Mouse (Mus musculus): ENCODE results near the gene H2afy. TPM values are rescaled to one million over a fixed set of nuclear protein-coding genes. Genes with fewer than 3 reads are reported as not detected.

Gene H2afy
- polyA plus RNA-seq, 1 experiment: 4.7 TPM

- H3K4me3 ChIP-seq (replicated peaks): no peak overlapping the region
- TF ChIP-seq TAL1 (IDR thresholded peaks at IDR 0.05; ENCODE audit: low read length) (no peak), GATA1 (IDR thresholded peaks at IDR 0.05; ENCODE audit: low read length) (no peak)
- H3K4me1 ChIP-seq (ENCODE audit: control insufficient read depth): no peaks in the 10 kb centered on the region
- no peaks in the 10 kb centered on the region for H3K27me3 ChIP-seq (ENCODE audit: control insufficient read depth)
- no peaks in the 10 kb centered on the region for H3K9me3 ChIP-seq (ENCODE audit: control insufficient read depth, low read length)
- peaks cover 85% of the 10 kb centered on the region for H3K36me3 ChIP-seq (ENCODE audit: control insufficient read depth)
Observed at GRCm38 (mm10) chr13:56109703-56110102, 26.5 kb downstream of the H2afy start.

DNA sequence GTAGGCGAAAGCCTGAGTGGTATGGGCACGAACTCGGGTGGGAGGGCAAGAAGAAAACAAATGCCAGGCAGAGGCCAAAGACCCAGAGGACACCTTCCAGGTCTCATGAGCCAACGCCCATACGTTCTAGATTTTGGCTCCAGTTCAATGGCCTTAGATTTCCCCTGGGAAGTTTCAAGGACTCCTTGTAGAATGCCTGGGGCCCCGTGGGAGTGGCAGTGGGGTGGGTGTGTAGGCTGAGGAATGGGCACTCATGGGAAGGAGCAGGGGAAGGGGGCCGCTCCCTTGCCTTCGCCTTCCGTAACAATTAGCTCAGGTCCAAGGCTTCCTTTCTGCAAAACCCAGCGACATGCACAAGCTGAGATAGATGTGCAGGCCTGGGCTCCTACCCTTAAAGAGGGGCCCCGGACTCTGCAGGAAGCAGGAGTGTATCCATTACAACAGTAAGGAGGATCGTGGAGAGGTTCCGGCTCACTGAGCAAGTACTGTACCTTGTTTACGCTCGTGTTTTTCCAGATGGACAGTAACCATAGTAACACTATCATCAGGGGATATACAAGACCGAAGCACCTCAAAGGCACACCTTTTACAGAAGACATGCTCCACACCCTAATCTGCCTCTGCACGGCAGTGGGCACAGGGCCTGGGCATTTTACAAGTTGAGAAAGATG, 27.2 kb downstream of the H2afy start:
- H3K4me3 ChIP-seq (replicated peaks): no peak overlapping the region
- H3K36me3 ChIP-seq (ENCODE audit: control insufficient read depth): peaks cover 86% of the 10 kb centered on the region
- no peaks in the 10 kb centered on the region for H3K9me3 ChIP-seq (ENCODE audit: control insufficient read depth, low read length)
- H3K4me1 ChIP-seq (ENCODE audit: control insufficient read depth): no peaks in the 10 kb centered on the region
- TF ChIP-seq GATA1 (IDR thresholded peaks at IDR 0.05; ENCODE audit: low read length) (no peak), TAL1 (IDR thresholded peaks at IDR 0.05; ENCODE audit: low read length) (no peak)
- no peaks in the 10 kb centered on the region for H3K27me3 ChIP-seq (ENCODE audit: control insufficient read depth)

GRCm38 (mm10) chr13:56104971-56105391, 31.2 kb downstream of the H2afy start:
- H3K36me3 ChIP-seq (ENCODE audit: control insufficient read depth): peaks cover 83% of the 10 kb centered on the region
- H3K9me3 ChIP-seq (ENCODE audit: control insufficient read depth, low read length): no peaks in the 10 kb centered on the region
- TF ChIP-seq GATA1 (IDR thresholded peaks at IDR 0.05; ENCODE audit: low read length) (no peak), TAL1 (IDR thresholded peaks at IDR 0.05; ENCODE audit: low read length) (no peak)
- H3K4me1 ChIP-seq (ENCODE audit: control insufficient read depth): no peaks in the 10 kb centered on the region
- H3K27me3 ChIP-seq (ENCODE audit: control insufficient read depth): no peaks in the 10 kb centered on the region
- no peak overlapping the region for H3K4me3 ChIP-seq (replicated peaks)

GRCm38 (mm10) chr13:56103796-56104746, 32.1 kb downstream of the H2afy start:
- Histone ChIP-seq H3K27me3 (ENCODE audit: control insufficient read depth) (no peaks in the 10 kb centered on the region), H3K9me3 (ENCODE audit: control insufficient read depth, low read length) (no peaks in the 10 kb centered on the region), H3K4me3 (replicated peaks) (no peak overlapping the region), H3K4me1 (ENCODE audit: control insufficient read depth) (no peaks in the 10 kb centered on the region), H3K36me3 (ENCODE audit: control insufficient read depth) (peaks cover 78% of the 10 kb centered on the region)
- TF ChIP-seq GATA1 (IDR thresholded peaks at IDR 0.05; ENCODE audit: low read length): no peak
- TF ChIP-seq TAL1 (IDR thresholded peaks at IDR 0.05; ENCODE audit: low read length): no peak

- Histone ChIP-seq H3K9me3 (ENCODE audit: control insufficient read depth, low read length) (no peaks in the 10 kb centered on the region), H3K27me3 (ENCODE audit: control insufficient read depth) (no peaks in the 10 kb centered on the region), H3K4me1 (ENCODE audit: control insufficient read depth) (no peaks in the 10 kb centered on the region), H3K4me3 (replicated peaks) (no peak overlapping the region), H3K36me3 (ENCODE audit: control insufficient read depth) (peaks cover 71% of the 10 kb centered on the region)
- TF ChIP-seq TAL1 (IDR thresholded peaks at IDR 0.05; ENCODE audit: low read length) (no peak), GATA1 (IDR thresholded peaks at IDR 0.05; ENCODE audit: low read length) (no peak)
Observed at GRCm38 (mm10) chr13:56102160-56102559, 34.0 kb downstream of the H2afy start.

DNA sequence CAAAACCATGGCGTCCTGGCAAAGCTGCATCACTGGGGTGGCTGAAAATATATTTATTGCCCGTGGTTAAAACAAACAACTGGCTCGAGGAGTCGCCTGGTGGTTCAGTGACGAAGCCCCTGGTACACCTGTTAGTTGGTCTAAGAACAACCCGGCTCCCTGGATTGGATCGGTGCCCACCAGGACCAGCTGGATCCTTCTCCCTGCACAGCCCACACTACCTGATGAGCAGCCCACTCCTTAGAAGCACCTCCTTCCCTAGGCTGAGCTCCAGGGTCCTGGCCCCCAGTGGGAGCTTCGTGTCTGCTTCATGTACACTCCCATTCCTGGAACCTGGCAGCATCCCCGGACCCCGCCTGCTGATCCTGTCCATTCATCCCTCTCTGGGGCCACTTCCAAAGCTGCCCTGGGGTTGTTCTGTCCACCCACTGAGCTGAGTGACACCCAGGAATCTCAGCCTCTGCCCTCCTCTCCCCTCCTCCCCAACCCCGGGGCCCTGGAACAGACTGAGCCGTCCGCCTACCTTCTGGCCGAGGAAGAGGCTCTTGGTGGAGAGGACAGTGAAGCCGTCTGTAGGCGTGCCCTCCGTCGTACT, 40.5 kb downstream of the H2afy start:
- H3K4me3 ChIP-seq (replicated peaks): no peak overlapping the region
- TF ChIP-seq GATA1 (IDR thresholded peaks at IDR 0.05; ENCODE audit: low read length) (no peak), TAL1 (IDR thresholded peaks at IDR 0.05; ENCODE audit: low read length) (no peak)
- H3K9me3 ChIP-seq (ENCODE audit: control insufficient read depth, low read length): no peaks in the 10 kb centered on the region
- peaks cover 74% of the 10 kb centered on the region for H3K36me3 ChIP-seq (ENCODE audit: control insufficient read depth)
- H3K4me1 ChIP-seq (ENCODE audit: control insufficient read depth): no peaks in the 10 kb centered on the region
- H3K27me3 ChIP-seq (ENCODE audit: control insufficient read depth): no peaks in the 10 kb centered on the region

GRCm38 (mm10) chr13:56094544-56094943, 41.6 kb downstream of the H2afy start:
- Histone ChIP-seq H3K36me3 (ENCODE audit: control insufficient read depth) (peaks cover 76% of the 10 kb centered on the region), H3K4me3 (replicated peaks) (no peak overlapping the region)
- TF ChIP-seq TAL1 (IDR thresholded peaks at IDR 0.05; ENCODE audit: low read length) (no peak), GATA1 (IDR thresholded peaks at IDR 0.05; ENCODE audit: low read length) (no peak)

GRCm38 (mm10) chr13:56093680-56094079, 42.5 kb downstream of the H2afy start:
- H3K4me1 ChIP-seq (ENCODE audit: control insufficient read depth): no peaks in the 10 kb centered on the region
- peaks cover 83% of the 10 kb centered on the region for H3K36me3 ChIP-seq (ENCODE audit: control insufficient read depth)
- no peaks in the 10 kb centered on the region for H3K9me3 ChIP-seq (ENCODE audit: control insufficient read depth, low read length)
- no peak for TF ChIP-seq TAL1 (IDR thresholded peaks at IDR 0.05; ENCODE audit: low read length)
- TF ChIP-seq GATA1 (IDR thresholded peaks at IDR 0.05; ENCODE audit: low read length): no peak
- H3K4me3 ChIP-seq (replicated peaks): no peak overlapping the region
- no peaks in the 10 kb centered on the region for H3K27me3 ChIP-seq (ENCODE audit: control insufficient read depth)

More at GRCm38 (mm10) chr13:56094544-56094943, 41.6 kb downstream of the H2afy start:
- no peaks in the 10 kb centered on the region for H3K9me3 ChIP-seq (ENCODE audit: control insufficient read depth, low read length)
- H3K27me3 ChIP-seq (ENCODE audit: control insufficient read depth): no peaks in the 10 kb centered on the region
- no peaks in the 10 kb centered on the region for H3K4me1 ChIP-seq (ENCODE audit: control insufficient read depth)

DNA sequence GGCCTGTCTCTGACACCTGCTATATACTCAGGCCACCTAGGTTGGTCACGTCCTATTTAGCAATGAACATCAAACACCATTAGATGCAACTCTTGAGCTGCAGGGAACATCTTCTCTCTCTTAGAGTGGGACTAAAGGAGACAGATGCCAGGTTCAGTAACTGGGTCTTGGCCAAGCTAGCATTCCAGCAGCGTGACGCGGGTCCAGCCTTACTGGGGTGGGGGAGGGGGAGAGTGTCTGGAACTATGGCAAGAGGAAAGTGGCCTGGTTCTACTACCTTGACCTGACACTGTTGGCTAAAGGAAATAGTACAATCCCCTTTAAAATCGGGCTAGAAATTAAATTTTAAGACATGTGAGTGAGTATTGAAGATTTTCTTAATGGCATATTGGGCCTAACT, 43.6 kb downstream of the H2afy start:
- no peak for TF ChIP-seq TAL1 (IDR thresholded peaks at IDR 0.05; ENCODE audit: low read length)
- no peak for TF ChIP-seq GATA1 (IDR thresholded peaks at IDR 0.05; ENCODE audit: low read length)
- Histone ChIP-seq H3K9me3 (ENCODE audit: control insufficient read depth, low read length) (no peaks in the 10 kb centered on the region), H3K36me3 (ENCODE audit: control insufficient read depth) (peaks cover 89% of the 10 kb centered on the region), H3K4me3 (replicated peaks) (no peak overlapping the region), H3K4me1 (ENCODE audit: control insufficient read depth) (no peaks in the 10 kb centered on the region), H3K27me3 (ENCODE audit: control insufficient read depth) (no peaks in the 10 kb centered on the region)

Measured in erythroblast, embryonic 14.5 days (primary cell).